15 mouse cellular contexts compared by ENCODE assay signal in the genomic region with DNA sequence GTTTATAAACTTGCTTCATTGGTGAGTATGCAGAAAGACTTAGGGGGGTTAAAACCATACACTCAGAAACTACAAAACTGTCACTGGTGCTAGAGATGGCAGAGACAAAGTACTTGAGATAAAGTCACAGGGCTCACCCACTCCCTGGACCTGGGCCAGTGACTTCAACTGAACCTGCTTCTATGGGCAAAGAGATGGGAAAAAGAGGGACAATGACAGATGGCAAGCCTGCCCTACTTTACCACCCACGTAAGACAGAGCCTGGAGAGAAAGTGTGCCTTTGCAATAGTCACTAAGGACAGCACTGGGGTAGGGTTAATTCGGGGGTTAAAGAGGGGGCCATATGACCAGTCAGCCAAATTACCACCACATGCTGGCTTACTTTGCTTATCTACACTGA.
A peak's percentile ranks its signal among the peaks of the same experiment; 100 is the strongest.
DNase-seq lines count a peak whose midpoint lies in the region; ATAC-seq and TF ChIP-seq lines count a peak whose summit lies in the region.
"Had no signal": no experiment of that assay in that cellular context is flagged by ENCODE, and none has a peak within 500 bp of the region (broad histone marks: within the 10 kb centered on the region; RNA-seq: fewer than 3 reads in every experiment).

No protein-coding gene starts in this region.

- no peak overlapping the region for H3K4me3 ChIP-seq in MEL (ENCODE audit: control insufficient read depth in 1 of 2, insufficient read depth in 1 of 2, low read depth in 2 of 2, low read length in 2 of 2)
- H3K4me3 ChIP-seq: heart, embryonic 15.5 days; limb, embryonic 15.5 days had no signal

- H3K79me2 ChIP-seq in MEL (ENCODE audit: control insufficient read depth, insufficient read depth, low read length, poor library complexity) = no peaks in the 10 kb centered on the region

- no peak for TF ChIP-seq RAD21 in MEL (IDR thresholded peaks at IDR 0.05; ENCODE audit: low read depth, low read length)

- no peaks in the 10 kb centered on the region for H3K9me3 ChIP-seq in MEL (replicated peaks; ENCODE audit: insufficient read depth, low read length)
- H3K9me3 ChIP-seq: heart, embryonic 15.5 days; limb, embryonic 15.5 days had no signal

- no peaks in the 10 kb centered on the region for H3K27me3 ChIP-seq in MEL (ENCODE audit: control insufficient read depth in 1 of 2, insufficient read depth in 2 of 2, low read length in 2 of 2)
- H3K27me3 ChIP-seq: heart, embryonic 15.5 days; limb, embryonic 15.5 days had no signal

- TF ChIP-seq EP300 in MEL (IDR thresholded peaks at IDR 0.05; ENCODE audit: low read depth in 1 of 2, low read length in 2 of 2) = peak in 1 of 2 experiments; percentile 15; a peak in 1 of 4 replicates

- H3K36me3 ChIP-seq in MEL (ENCODE audit: control insufficient read depth in 1 of 2, insufficient read depth in 2 of 2, low read length in 2 of 2) = peaks cover 2 to 12% of the 10 kb centered on the region in 2 experiments
- H3K36me3 ChIP-seq: heart, embryonic 15.5 days; limb, embryonic 15.5 days had no signal

- ATAC-seq in frontal cortex, adult (ENCODE audit: low TSS enrichment) = peak; percentile 93
- ATAC-seq: lung, postnatal 0 days; midbrain, embryonic 16.5 days had no signal

- no peak overlapping the region for H3K27ac ChIP-seq in MEL (ENCODE audit: control insufficient read depth, low read depth, low read length)
- H3K27ac ChIP-seq: heart, embryonic 15.5 days; limb, embryonic 15.5 days had no signal

- TF ChIP-seq POLR2A in MEL (IDR thresholded peaks at IDR 0.05; ENCODE audit: control insufficient read depth in 1 of 2, insufficient read depth in 1 of 2, low read depth in 1 of 2, low read length in 2 of 2, poor library complexity in 1 of 2) = no peak

- no peak for DNase-seq in frontal cortex, postnatal 25 days (ENCODE audit: low spot score in 2 of 2)
- peak; percentile 25 for DNase-seq in MEL (ENCODE audit: low read depth, low spot score)
- DNase-seq in cerebellum, adult 9-11 months = peak; percentile 85
- peak; percentile 52 to 65 for DNase-seq in left cerebral cortex, postnatal 36 days (ENCODE audit: low spot score in 2 of 2)
- DNase-seq in spleen, postnatal 36 days (ENCODE audit: low spot score in 2 of 2) = no peak
- DNase-seq in heart, postnatal 4 days = no peak
- DNase-seq in spleen, postnatal 14 days (ENCODE audit: low spot score in 2 of 2) = no peak
- DNase-seq: gastrocnemius, postnatal 25 days; kidney, postnatal 4 days; spleen, adult 18-20 months had no signal

- H3K9ac ChIP-seq in MEL (ENCODE audit: control insufficient read depth, low read depth, low read length, poor library complexity, severe bottlenecking) = no peak overlapping the region
- H3K9ac ChIP-seq: heart, embryonic 15.5 days; limb, embryonic 15.5 days had no signal

- TF ChIP-seq CTCF in MEL (IDR thresholded peaks at IDR 0.05 in 2 of 3, conservative IDR thresholded peaks at IDR 0.05 in 1 of 3; ENCODE audit: control insufficient read depth in 1 of 3, insufficient read depth in 1 of 3, low read depth in 2 of 3, low read length in 3 of 3, poor library complexity in 1 of 3, severe bottlenecking in 1 of 3) = no peak

- peaks cover 9 to 18% of the 10 kb centered on the region in 2 experiments for H3K4me1 ChIP-seq in MEL (ENCODE audit: control insufficient read depth in 1 of 2, insufficient read depth in 2 of 2, low read length in 2 of 2)

- intact Hi-C loops in left cerebral cortex, postnatal 36 days (cut with DNase I) = no loop called here

TF ChIP-seq in MEL, 35 proteins besides CTCF, POLR2A, EP300 and RAD21:
- no peak for TF ChIP-seq POLR2AphosphoS2 (IDR thresholded peaks at IDR 0.05; ENCODE audit: low read length)
- TF ChIP-seq CHD1 (IDR thresholded peaks at IDR 0.05; ENCODE audit: low read depth, low read length) = no peak
- no peak for TF ChIP-seq JUND (IDR thresholded peaks at IDR 0.05; ENCODE audit: low read depth, low read length)
- no peak for TF ChIP-seq MAZ (IDR thresholded peaks at IDR 0.05; ENCODE audit: low read depth, low read length)
- TF ChIP-seq USF2 (IDR thresholded peaks at IDR 0.05; ENCODE audit: borderline replicate concordance in 1 of 2, insufficient read depth in 1 of 2, low read depth in 1 of 2, low read length in 2 of 2) = no peak
- no peak for TF ChIP-seq CHD2 (IDR thresholded peaks at IDR 0.05; ENCODE audit: low read length)
- TF ChIP-seq ZNF384 (IDR thresholded peaks at IDR 0.05; ENCODE audit: low read depth, low read length) = no peak
- TF ChIP-seq RCOR1 (IDR thresholded peaks at IDR 0.05; ENCODE audit: low read depth, low read length) = no peak
- TF ChIP-seq HCFC1 (IDR thresholded peaks at IDR 0.05; ENCODE audit: low read depth, low read length) = no peak
- TF ChIP-seq MAX (IDR thresholded peaks at IDR 0.05; ENCODE audit: low read length) = no peak

Comparison
In these comparisons a context has a peak if more than half of its experiments do, and no peak if none do; other contexts are left out.
1. DNase-seq: peak in MEL (single experiment), cerebellum, adult 9-11 months (single experiment) and left cerebral cortex, postnatal 36 days (2 of 2); none in frontal cortex, postnatal 25 days (0 of 2), spleen, postnatal 36 days (0 of 2), heart, postnatal 4 days (single experiment) and spleen, postnatal 14 days (0 of 2).